ENCODE assay signal across 11 mouse cellular contexts in genomic region chr5:118113617-118114016, GRCm38 (mm10). TPM values are rescaled to one million over a fixed set of nuclear protein-coding genes. Genes with fewer than 3 reads are reported as not detected.
DNase-seq lines count a peak whose midpoint lies in the region; ATAC-seq and TF ChIP-seq lines count a peak whose summit lies in the region.
"Had no signal": no experiment of that assay in that cellular context is flagged by ENCODE, and none has a peak within 500 bp of the region (broad histone marks: within the 10 kb centered on the region; RNA-seq: fewer than 3 reads in every experiment).

No protein-coding gene starts in this region.

- H3K9me3 ChIP-seq in hindbrain, postnatal 0 days (ENCODE audit: low read length) = no peaks in the 10 kb centered on the region
- no peaks in the 10 kb centered on the region for H3K9me3 ChIP-seq in hindbrain, embryonic 14.5 days (ENCODE audit: control insufficient read depth, low read length)
- H3K9me3 ChIP-seq: limb, embryonic 13.5 days had no signal

- H3K9ac ChIP-seq in hindbrain, postnatal 0 days (replicated peaks; ENCODE audit: low read length) = no peak overlapping the region
- no peak overlapping the region for H3K9ac ChIP-seq in hindbrain, embryonic 14.5 days
- H3K9ac ChIP-seq: limb, embryonic 13.5 days had no signal

- H3K36me3 ChIP-seq in hindbrain, postnatal 0 days (ENCODE audit: insufficient read depth, low read length) = peaks cover 5% of the 10 kb centered on the region; the same call in 1 of the 2 replicates
- H3K36me3 ChIP-seq in hindbrain, embryonic 14.5 days (replicated peaks; ENCODE audit: control insufficient read depth, insufficient read depth) = peaks cover 22% of the 10 kb centered on the region

- no peak overlapping the region for H3K4me2 ChIP-seq in hindbrain, postnatal 0 days (ENCODE audit: low read depth, low read length)
- no peak overlapping the region for H3K4me2 ChIP-seq in hindbrain, embryonic 14.5 days (replicated peaks)
- H3K4me2 ChIP-seq: limb, embryonic 13.5 days had no signal

- no peak overlapping the region for H3K4me3 ChIP-seq in hindbrain, postnatal 0 days (ENCODE audit: low read length)
- no peak overlapping the region for H3K4me3 ChIP-seq in hindbrain, embryonic 14.5 days (replicated peaks; ENCODE audit: low read length)
- H3K4me3 ChIP-seq: limb, embryonic 13.5 days had no signal

- H3K27me3 ChIP-seq in hindbrain, postnatal 0 days (ENCODE audit: insufficient read depth, low read length) = no peaks in the 10 kb centered on the region
- H3K27me3 ChIP-seq in hindbrain, embryonic 14.5 days (ENCODE audit: control insufficient read depth, insufficient read depth, low read length) = no peaks in the 10 kb centered on the region
- H3K27me3 ChIP-seq: limb, embryonic 13.5 days had no signal

- peak; percentile 43 for TF ChIP-seq CTCF in hindbrain, postnatal 0 days (IDR thresholded peaks at IDR 0.05; ENCODE audit: low read depth)

- H3K27ac ChIP-seq in hindbrain, postnatal 0 days = no peak overlapping the region
- no peak overlapping the region for H3K27ac ChIP-seq in hindbrain, embryonic 14.5 days
- H3K27ac ChIP-seq: limb, embryonic 13.5 days had no signal

- 43% methylated on average over 13 of the region's 13 CpGs for WGBS in hindbrain, postnatal 0 days
- 62% methylated on average over 13 of the region's 13 CpGs for WGBS in hindbrain, embryonic 14.5 days

- peaks cover 7% of the 10 kb centered on the region for H3K4me1 ChIP-seq in hindbrain, postnatal 0 days (ENCODE audit: insufficient read depth, low read length)
- peaks cover 23% of the 10 kb centered on the region for H3K4me1 ChIP-seq in hindbrain, embryonic 14.5 days (replicated peaks; ENCODE audit: control insufficient read depth, insufficient read depth, low read length)

- DNase-seq in hindbrain, postnatal 0 days (ENCODE audit: low spot score) = peak; percentile 65
- no peak for DNase-seq in hindbrain, embryonic 14.5 days (ENCODE audit: low spot score)
- DNase-seq in cerebellum, postnatal 36 days = peak; percentile 46 to 56
- peak; percentile 87 for DNase-seq in layer of hippocampus, adult 9-11 months
- DNase-seq in right cerebral cortex, postnatal 10 days (ENCODE audit: low spot score in 2 of 2) = peak; percentile 80 to 87
- no peak for DNase-seq in kidney, adult 9 months
- DNase-seq in embryo, embryonic 10 days (ENCODE audit: low spot score) = no peak
- no peak for DNase-seq in T-cell, adult 2 months (ENCODE audit: low spot score)
- DNase-seq: thymus, adult 2 months had no signal

- no peak; the same call in 1 of the 2 replicates for ATAC-seq in hindbrain, postnatal 0 days
- no peak for ATAC-seq in hindbrain, embryonic 14.5 days (ENCODE audit: low FRiP score)

RNA-seq across cellular contexts. Expression of gene Fbxw8, which starts 41.6 kb away (rescaled TPM):
- total RNA-seq in hindbrain, postnatal 0 days (2014; rRNA removed) = 57.5 and 58.0 TPM in 2 replicates
- polyA plus RNA-seq in hindbrain, postnatal 0 days (2015; fragmentation: Nextera tagmentation; extraction: Ambion mirVana) = 18.0 and 18.2 TPM in 2 replicates
- 21.0 TPM in 2 replicates for polyA plus RNA-seq in hindbrain, embryonic 14.5 days (2014; fragmentation: Nextera tagmentation; extraction: Ambion mirVana)

RNA-seq across cellular contexts. Expression of gene Hrk, which starts 50.8 kb away (rescaled TPM):
- total RNA-seq in hindbrain, postnatal 0 days (2014; rRNA removed) = 14.0 TPM in 2 replicates
- 4.3 and 4.6 TPM in 2 replicates for polyA plus RNA-seq in hindbrain, postnatal 0 days (2015; fragmentation: Nextera tagmentation; extraction: Ambion mirVana)
- 3.4 and 4.3 TPM in 2 replicates for polyA plus RNA-seq in hindbrain, embryonic 14.5 days (2014; fragmentation: Nextera tagmentation; extraction: Ambion mirVana)
- total RNA-seq: hematopoietic stem cell, adult 5-6 weeks had no signal

Comparison
In these comparisons a context has a peak if more than half of its experiments do, and no peak if none do; other contexts are left out.
1. DNase-seq: peak in hindbrain, postnatal 0 days (single experiment), cerebellum, postnatal 36 days (2 of 2), layer of hippocampus, adult 9-11 months (single experiment) and right cerebral cortex, postnatal 10 days (2 of 2); none in hindbrain, embryonic 14.5 days (single experiment), kidney, adult 9 months (single experiment), embryo, embryonic 10 days (single experiment) and T-cell, adult 2 months (single experiment).